19 mouse cellular contexts compared by ENCODE assay signal in the genomic region with DNA sequence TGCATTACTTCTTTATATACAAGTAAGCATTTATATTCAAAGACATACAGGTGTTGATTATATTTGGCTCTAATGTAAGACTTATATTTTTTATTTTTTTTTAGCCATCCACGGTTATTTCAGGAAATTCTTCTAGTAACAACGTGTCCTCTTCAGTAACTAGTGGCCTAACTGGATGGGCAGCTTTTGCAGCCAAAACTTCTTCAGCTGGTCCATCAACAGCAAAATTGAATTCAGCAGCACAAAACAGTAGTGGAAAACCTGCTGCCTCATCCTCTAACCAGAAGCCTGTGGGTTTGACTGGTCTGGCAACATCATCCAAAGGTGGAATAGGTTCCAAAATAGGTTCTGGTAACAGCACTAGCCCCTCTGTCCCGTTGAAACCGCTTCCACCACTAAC. TPM values are rescaled to one million over a fixed set of nuclear protein-coding genes. Genes with fewer than 3 reads are reported as not detected.
A peak's percentile ranks its signal among the peaks of the same experiment; 100 is the strongest.
DNase-seq lines count a peak whose midpoint lies in the region; ATAC-seq and TF ChIP-seq lines count a peak whose summit lies in the region.
"Had no signal": no experiment of that assay in that cellular context is flagged by ENCODE, and none has a peak within 500 bp of the region (broad histone marks: within the 10 kb centered on the region; RNA-seq: fewer than 3 reads in every experiment).

No protein-coding gene starts in this region.

- no peak for ATAC-seq in kidney, embryonic 14.5 days (ENCODE audit: low FRiP score, low TSS enrichment)
- ATAC-seq: forebrain, postnatal 0 days had no signal

- TF ChIP-seq POLR2A in kidney, adult 2 months (IDR thresholded peaks at IDR 0.05; ENCODE audit: low read depth, low read length) = no peak

- no peak overlapping the region for H3K4me3 ChIP-seq in kidney, adult 2 months (ENCODE audit: insufficient read depth, low read depth, low read length)
- H3K4me3 ChIP-seq in kidney, embryonic 14.5 days (ENCODE audit: low read length) = no peak overlapping the region
- H3K4me3 ChIP-seq: embryonic facial prominence, embryonic 12.5 days; forebrain, embryonic 12.5 days; heart, embryonic 13.5 days had no signal

- peak; percentile 24 for DNase-seq in kidney, adult 2 months
- DNase-seq in urinary bladder, postnatal 14 days (ENCODE audit: low spot score) = peak; percentile 51
- no peak for DNase-seq in urinary bladder, postnatal 25 days (ENCODE audit: low spot score)
- peak; percentile 51 for DNase-seq in lung, postnatal 14 days
- no peak for DNase-seq in heart, adult 18-20 months
- no peak for DNase-seq in retina, embryonic 14.5 days (ENCODE audit: low spot score)
- DNase-seq in embryo, embryonic 9.5 days (ENCODE audit: extremely low spot score) = no peak
- DNase-seq: adrenal gland, postnatal 10 days; cerebellum, adult 11 months; cerebellum, adult 8-10 months; cerebellum, postnatal 14 days; embryo, embryonic 11 days; forebrain, postnatal 0 days; gastrocnemius, postnatal 14 days; heart, postnatal 36 days had no signal

- H3K9me3 ChIP-seq in kidney, embryonic 14.5 days (ENCODE audit: control insufficient read depth, low read length) = no peaks in the 10 kb centered on the region
- H3K9me3 ChIP-seq: embryonic facial prominence, embryonic 12.5 days; forebrain, embryonic 12.5 days; heart, embryonic 13.5 days had no signal

- H3K4me2 ChIP-seq in kidney, embryonic 14.5 days (replicated peaks; ENCODE audit: low read depth, low read length) = no peak overlapping the region
- H3K4me2 ChIP-seq: embryonic facial prominence, embryonic 12.5 days; forebrain, embryonic 12.5 days; heart, embryonic 13.5 days had no signal

- WGBS in kidney, adult 2 months = 72% methylated on average over 4 of the region's 4 CpGs
- 93% methylated on average over 4 of the region's 4 CpGs for WGBS in kidney, embryonic 14.5 days

- H3K27ac ChIP-seq in kidney, adult 2 months (ENCODE audit: insufficient read depth, low read depth, low read length) = no peak overlapping the region
- no peak overlapping the region for H3K27ac ChIP-seq in kidney, embryonic 14.5 days (ENCODE audit: low read depth, low read length)
- H3K27ac ChIP-seq: embryonic facial prominence, embryonic 12.5 days; forebrain, embryonic 12.5 days; heart, embryonic 13.5 days had no signal

- H3K27me3 ChIP-seq in kidney, adult 2 months (replicated peaks; ENCODE audit: control insufficient read depth, insufficient read depth, low read length) = no peaks in the 10 kb centered on the region
- H3K27me3 ChIP-seq in kidney, embryonic 14.5 days (ENCODE audit: control insufficient read depth, insufficient read depth, low read length) = no peaks in the 10 kb centered on the region
- H3K27me3 ChIP-seq: embryonic facial prominence, embryonic 12.5 days; forebrain, embryonic 12.5 days; heart, embryonic 13.5 days had no signal

- H3K4me1 ChIP-seq in kidney, adult 2 months (ENCODE audit: control insufficient read depth, insufficient read depth, low read length) = no peaks in the 10 kb centered on the region
- H3K4me1 ChIP-seq in kidney, embryonic 14.5 days (ENCODE audit: control insufficient read depth, insufficient read depth, low read length) = no peaks in the 10 kb centered on the region
- H3K4me1 ChIP-seq: embryonic facial prominence, embryonic 12.5 days; forebrain, embryonic 12.5 days; heart, embryonic 13.5 days had no signal

- peaks cover 2% of the 10 kb centered on the region for H3K36me3 ChIP-seq in kidney, adult 2 months (ENCODE audit: control insufficient read depth, insufficient read depth, low read length)
- H3K36me3 ChIP-seq in kidney, embryonic 14.5 days (ENCODE audit: control insufficient read depth, insufficient read depth, low read length) = peaks cover 52% of the 10 kb centered on the region

- no peak overlapping the region for H3K9ac ChIP-seq in kidney, embryonic 14.5 days (ENCODE audit: low read depth, low read length)
- H3K9ac ChIP-seq: embryonic facial prominence, embryonic 12.5 days; forebrain, embryonic 12.5 days; forebrain, postnatal 0 days; heart, embryonic 13.5 days had no signal

- no peak for TF ChIP-seq CTCF in kidney, adult 2 months (conservative IDR thresholded peaks at IDR 0.05; ENCODE audit: insufficient read depth, insufficient read length, low read depth, low read length)

RNA-seq across cellular contexts. Expression of gene Gstcd, which starts 16.9 kb away (rescaled TPM):
- 2.6 and 2.9 TPM in 2 replicates for polyA plus RNA-seq in kidney, adult 2 months (2012; rRNA removed)
- polyA plus RNA-seq in kidney, embryonic 14.5 days (2014; fragmentation: Nextera tagmentation; extraction: Ambion mirVana) = 9.6 and 12.5 TPM in 2 replicates
- total RNA-seq in heart, adult 18-20 months (2021) = 1 to 10 TPM; 2.7 to 3.7 TPM

RNA-seq across cellular contexts. Expression of gene Ints12, which starts 17.1 kb away (rescaled TPM):
- 6.8 and 8.4 TPM in 2 replicates for polyA plus RNA-seq in kidney, adult 2 months (2012; rRNA removed)
- polyA plus RNA-seq in kidney, embryonic 14.5 days (2014; fragmentation: Nextera tagmentation; extraction: Ambion mirVana) = 20.7 and 27.1 TPM in 2 replicates
- 10 to 100 TPM in 1 of 2 experiments, 1 to 10 TPM in 1; 8.4 to 10.4 TPM for total RNA-seq in heart, adult 18-20 months (2021)

Comparison
In these comparisons a context has a peak if more than half of its experiments do, and no peak if none do; other contexts are left out.
1. DNase-seq: peak in kidney, adult 2 months (single experiment), urinary bladder, postnatal 14 days (single experiment) and lung, postnatal 14 days (single experiment); none in urinary bladder, postnatal 25 days (single experiment), heart, adult 18-20 months (0 of 2), retina, embryonic 14.5 days (single experiment) and embryo, embryonic 9.5 days (single experiment).